Mouse (Mus musculus): ENCODE measurements around the gene Rln3.

The Rln3 gene

DNA sequence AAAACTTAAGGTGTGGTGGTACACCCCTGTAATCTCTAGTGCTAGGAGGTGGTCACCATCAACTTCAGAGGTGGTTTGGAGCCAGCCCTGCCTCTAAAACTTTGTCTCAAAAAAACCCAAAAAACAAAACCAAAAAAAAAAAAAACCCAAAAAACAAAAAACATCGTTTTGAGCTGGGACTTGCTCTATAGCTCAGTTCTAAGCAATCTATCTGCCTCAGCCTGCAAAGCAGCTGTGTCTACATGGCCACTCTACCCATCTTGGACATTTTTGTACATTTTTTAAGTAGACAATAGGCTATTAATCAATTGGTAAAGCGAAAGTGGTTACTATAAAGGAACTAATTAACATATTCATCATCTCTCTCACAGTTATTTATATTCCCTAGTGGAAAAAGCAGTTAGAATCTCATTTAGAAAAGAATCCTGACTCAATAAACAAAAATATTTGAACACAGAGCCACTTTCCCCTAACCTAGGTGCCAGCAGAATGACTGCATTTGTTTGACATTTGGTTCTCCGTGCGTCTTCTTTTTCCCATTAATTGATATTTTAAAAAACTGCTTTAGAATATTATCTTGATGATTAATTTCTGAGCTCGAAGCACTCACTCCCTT is 20.8 kb upstream of the Rln3 start:
- DNase-seq (ENCODE audit: low spot score in 2 of 2), result no peak

DNA sequence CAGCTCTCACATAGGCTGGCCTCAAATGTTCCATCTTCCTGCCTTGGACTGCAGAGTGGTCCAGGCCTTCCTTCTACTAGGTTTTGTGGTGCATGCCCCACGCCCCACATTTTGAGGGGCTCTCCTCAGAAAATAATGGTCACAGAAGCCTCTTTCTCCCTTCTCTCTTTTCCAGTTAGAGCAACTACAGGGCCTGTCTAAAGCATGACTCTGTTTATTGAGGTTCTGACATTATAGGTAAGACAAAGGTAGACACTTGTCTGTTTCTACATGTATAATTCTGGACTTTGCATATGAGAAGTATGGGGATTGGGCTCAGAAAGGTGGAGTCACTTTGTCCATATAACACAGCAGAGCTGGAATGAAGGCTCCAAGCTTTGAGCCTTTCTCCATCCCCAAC is 20.2 kb upstream of the Rln3 start, which contains the start of gene Gm10643:
Gene Gm10643 (minus strand): TSS at position 101 of the 400 bp plus-strand sequence.
- DNase-seq (ENCODE audit: low spot score in 2 of 2), result no peak

- peak; percentile 90 for DNase-seq (ENCODE audit: low spot score in 2 of 2)
Measured at GRCm38 (mm10) chr8:84063861-84064610, 19.2 kb upstream of the Rln3 start.

DNA sequence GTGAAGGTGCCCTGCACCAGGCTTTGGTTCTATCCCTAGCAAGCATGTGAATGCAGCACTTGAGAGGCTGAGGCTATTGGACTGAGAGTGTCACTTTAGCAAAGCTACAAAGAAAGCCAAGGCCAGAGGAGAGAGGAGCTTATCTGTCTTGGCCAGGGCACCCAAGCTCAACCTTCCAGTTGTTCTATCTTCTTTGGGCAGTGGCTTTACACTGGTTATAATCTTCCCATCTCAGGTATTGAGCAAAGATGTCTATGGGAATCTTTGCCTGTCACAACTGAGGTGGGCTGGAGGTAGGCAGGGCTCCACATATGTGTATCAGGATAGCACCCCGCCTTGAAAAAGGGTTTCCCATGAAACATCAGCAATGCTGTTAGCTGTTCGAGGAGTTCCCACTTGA is 15.4 kb upstream of the Rln3 start:
- no peak for DNase-seq (ENCODE audit: low spot score in 2 of 2)

DNA sequence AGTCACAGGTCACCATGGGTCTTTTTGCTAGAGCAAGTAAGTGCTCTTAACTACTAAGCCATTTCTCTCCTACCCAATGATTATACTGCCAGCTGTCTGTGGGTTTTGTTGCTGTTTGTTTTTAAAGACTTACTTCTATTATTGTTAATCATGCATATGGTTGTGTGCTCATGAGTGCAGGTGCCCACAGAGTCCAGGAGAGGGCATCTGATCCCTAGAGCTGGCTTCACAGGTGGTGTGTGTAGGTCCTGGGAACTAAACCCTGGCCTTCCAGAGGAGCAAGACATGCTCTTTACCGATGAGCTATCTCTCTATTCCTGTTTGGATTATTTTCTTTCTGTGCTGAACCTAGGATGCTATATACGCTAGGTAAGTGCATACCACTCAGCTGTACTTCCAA is 14.4 kb upstream of the Rln3 start:
- no peak for DNase-seq (ENCODE audit: low spot score in 2 of 2)

- DNase-seq (ENCODE audit: low spot score in 2 of 2), result no peak
Measured at GRCm38 (mm10) chr8:84057827-84058226, 13.0 kb upstream of the Rln3 start.

- no peak for DNase-seq (ENCODE audit: low spot score in 2 of 2)
Measured at GRCm38 (mm10) chr8:84053229-84053628, 8.4 kb upstream of the Rln3 start.

DNA sequence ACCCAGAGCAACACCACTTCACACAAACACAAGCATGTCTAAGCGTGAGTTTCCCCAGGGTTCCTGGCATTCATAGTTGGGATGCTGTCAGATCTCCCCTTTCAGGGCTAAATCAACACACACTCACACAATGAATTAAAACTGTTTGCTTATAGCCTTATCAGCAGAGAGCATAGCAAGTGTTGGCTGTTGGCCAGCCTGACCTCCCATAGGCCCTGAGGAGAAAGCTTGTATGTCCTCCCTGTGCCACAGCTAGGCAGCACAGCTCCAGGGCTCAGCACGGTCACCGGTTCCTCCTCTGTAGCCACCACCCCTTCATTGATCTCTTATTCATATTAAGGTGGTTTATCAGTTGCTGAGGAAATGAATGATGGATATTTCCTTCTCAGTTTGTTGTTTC is 7.9 kb upstream of the Rln3 start:
- no peak for DNase-seq (ENCODE audit: low spot score in 2 of 2)

- no peak for DNase-seq (ENCODE audit: low spot score in 2 of 2)
Measured at GRCm38 (mm10) chr8:84048171-84048570, 3.4 kb upstream of the Rln3 start.

GRCm38 (mm10) chr8:84046505-84046904 is 1.7 kb upstream of the Rln3 start:
- no peak for DNase-seq (ENCODE audit: low spot score in 2 of 2)

- no peak for DNase-seq (ENCODE audit: low spot score in 2 of 2)
Measured at GRCm38 (mm10) chr8:84044103-84044502, 697 bp downstream of the Rln3 start.

GRCm38 (mm10) chr8:84042948-84043342 is 1.9 kb downstream of the Rln3 start:
- no peak for DNase-seq (ENCODE audit: low spot score in 2 of 2)

DNA sequence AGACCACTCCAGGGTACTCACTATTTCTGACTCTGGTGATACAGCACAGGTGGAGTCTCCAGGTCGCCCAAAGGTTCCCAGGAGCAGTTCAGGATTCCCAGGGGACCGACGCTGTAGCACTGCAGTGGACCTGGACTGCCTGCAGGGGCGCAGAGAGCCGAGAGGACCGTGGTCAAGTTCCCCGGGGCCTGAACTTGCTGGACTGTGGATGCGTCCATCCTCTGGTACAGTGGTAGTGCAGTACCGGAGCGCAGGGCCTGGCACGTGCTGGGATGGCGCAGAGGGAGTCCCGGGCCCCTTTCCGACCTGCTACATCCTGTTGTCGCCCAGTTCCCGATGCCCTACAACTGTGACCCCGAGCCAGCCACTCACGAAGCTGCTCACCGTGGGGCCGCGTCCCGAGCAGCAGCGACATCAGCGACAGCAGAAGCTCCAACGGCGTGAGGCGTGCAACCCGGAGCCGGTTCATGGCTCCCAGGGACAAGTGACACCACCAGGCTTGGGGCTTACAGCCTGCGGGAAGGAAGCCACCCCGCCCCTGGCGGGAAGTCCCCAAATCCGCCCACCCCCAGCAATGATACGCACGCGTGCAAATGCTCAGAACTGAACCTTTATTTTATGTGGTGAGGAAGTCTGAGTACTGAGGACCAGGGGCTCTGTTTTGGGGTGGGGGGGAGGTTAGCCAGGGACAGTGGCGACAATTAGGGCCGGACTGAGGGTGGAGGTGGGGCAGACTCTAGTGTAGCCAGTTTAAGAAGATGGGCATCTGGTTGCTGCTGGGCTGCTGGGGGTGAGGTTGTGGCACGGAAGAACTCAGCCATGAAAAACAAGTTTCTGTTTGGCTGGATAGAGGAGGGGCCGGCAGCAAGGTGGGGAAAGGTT is 2.5 kb downstream of the Rln3 start, which contains the start of gene Il27ra:
Gene Il27ra (minus strand): TSS at position 524 of the 882 bp plus-strand sequence.
- peak; percentile 81 to 83 for DNase-seq (ENCODE audit: low spot score in 2 of 2)

GRCm38 (mm10) chr8:84039050-84039449 is 5.8 kb downstream of the Rln3 start:
- peak; percentile 60 to 74 for DNase-seq (ENCODE audit: low spot score in 2 of 2)

- no peak for DNase-seq (ENCODE audit: low spot score in 2 of 2)
Measured at GRCm38 (mm10) chr8:84038015-84038414, 6.8 kb downstream of the Rln3 start.

DNA sequence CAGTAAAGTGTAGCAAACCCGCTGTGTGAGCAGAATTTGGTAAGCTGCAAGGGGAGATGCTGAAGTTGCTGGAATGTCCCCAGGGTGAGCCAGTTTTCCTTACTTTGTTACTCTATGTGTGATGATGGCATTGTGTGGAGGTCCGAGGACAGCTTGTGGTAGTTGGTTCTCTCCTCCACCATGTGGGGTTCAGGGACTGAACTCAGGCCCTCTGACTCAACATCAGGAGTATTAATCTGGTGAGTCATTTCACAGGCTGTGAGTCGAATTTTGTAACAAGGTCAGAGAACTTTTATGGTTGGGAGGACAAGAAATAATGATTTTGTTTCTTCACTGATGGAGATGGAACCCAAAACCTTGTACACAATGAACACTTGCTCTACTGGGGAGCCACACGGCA is 12.0 kb downstream of the Rln3 start:
- DNase-seq (ENCODE audit: low spot score in 2 of 2), result no peak

- DNase-seq (ENCODE audit: low spot score in 2 of 2), result no peak
Measured at GRCm38 (mm10) chr8:84029272-84029671, 15.5 kb downstream of the Rln3 start.

- DNase-seq (ENCODE audit: low spot score in 2 of 2), result peak; percentile 63 to 64
Measured at GRCm38 (mm10) chr8:84027449-84027848, 17.4 kb downstream of the Rln3 start.

- DNase-seq (ENCODE audit: low spot score in 2 of 2), result no peak
Measured at GRCm38 (mm10) chr8:84025863-84026262, 18.9 kb downstream of the Rln3 start.

GRCm38 (mm10) chr8:84024171-84024570 is 20.6 kb downstream of the Rln3 start:
- DNase-seq (ENCODE audit: low spot score in 2 of 2), result no peak

- no peak for DNase-seq (ENCODE audit: low spot score in 2 of 2)
Measured at GRCm38 (mm10) chr8:84023631-84024030, 21.2 kb downstream of the Rln3 start.

DNA sequence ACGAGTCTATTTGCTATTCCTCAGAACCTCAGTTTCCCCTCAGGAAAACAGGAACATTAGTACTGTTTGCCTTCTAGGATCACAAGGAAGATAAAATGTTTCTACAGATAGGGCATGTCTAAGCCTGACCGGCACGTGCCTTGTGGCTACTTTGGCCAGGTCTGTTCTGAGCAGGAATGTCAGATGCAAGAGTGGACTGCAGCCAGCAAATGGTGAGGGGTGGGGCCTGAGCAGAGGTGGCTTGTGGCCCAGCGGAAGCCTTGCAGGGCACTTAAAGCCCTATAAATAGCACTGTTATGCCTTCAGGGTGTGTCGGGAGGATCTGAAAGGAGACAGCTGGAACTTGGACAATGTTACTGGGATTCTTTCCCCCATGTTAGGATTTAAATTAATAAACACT is 21.7 kb downstream of the Rln3 start:
- DNase-seq (ENCODE audit: low spot score in 2 of 2), result no peak
